Mouse (Mus musculus) kidney, postnatal 10 days (tissue): ENCODE measurements around the gene Adgrf5.
A peak's percentile ranks its signal among the peaks of the same experiment; 100 is the strongest.
"Not testable (repeated sequence)": the region's sequence is repeated elsewhere in the genome, so short reads cannot be mapped to it uniquely, and the experiment has no call there.

Source experiments
- DNase-seq: peaks from one replicate; pipeline ENCODE4 v3.0.0; 2021; ENCODE audit warnings: mixed read lengths

The Adgrf5 gene

DNA sequence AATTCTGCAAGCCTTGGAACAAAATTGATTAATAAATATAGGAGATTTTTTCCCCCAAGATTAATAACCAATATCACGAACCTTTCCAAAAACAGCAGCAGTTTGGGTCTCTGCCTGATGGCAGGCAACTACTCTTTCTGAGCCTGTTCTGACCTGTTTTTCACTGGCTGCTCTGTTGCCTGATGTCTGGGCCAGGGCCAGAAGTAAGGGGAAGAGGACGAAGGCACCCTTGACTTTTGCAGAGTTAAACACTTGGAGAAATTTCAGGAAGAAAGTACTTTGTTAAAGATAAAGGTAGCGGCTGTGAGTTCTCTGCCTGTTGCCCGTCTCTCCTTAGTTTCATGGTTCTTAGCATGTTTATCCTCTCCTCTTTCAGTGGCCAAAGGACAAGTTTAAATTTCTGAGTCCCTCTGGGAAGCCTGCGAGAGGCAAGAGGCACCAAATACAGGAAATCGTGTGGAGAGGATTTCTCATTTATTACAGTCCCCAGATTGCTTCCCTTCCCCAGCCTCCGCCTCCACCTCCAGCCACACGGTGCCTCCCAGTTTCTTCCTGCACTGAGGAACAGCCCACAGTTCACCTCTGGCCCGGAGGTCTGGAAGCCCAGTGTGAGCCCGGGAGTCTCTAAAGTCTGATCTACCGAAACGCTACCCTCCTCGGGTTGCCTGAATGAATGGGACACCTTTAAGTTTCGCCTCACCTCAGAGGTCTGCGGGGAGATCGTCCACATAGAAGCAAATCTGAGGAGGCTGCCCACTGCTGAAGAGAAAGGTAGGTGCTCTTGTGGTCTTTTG lies at the start of gene Adgrf5:
Gene Adgrf5 (plus strand): TSS at position 626 of the 794 bp plus-strand sequence.
- DNase-seq: peak; percentile 73

DNA sequence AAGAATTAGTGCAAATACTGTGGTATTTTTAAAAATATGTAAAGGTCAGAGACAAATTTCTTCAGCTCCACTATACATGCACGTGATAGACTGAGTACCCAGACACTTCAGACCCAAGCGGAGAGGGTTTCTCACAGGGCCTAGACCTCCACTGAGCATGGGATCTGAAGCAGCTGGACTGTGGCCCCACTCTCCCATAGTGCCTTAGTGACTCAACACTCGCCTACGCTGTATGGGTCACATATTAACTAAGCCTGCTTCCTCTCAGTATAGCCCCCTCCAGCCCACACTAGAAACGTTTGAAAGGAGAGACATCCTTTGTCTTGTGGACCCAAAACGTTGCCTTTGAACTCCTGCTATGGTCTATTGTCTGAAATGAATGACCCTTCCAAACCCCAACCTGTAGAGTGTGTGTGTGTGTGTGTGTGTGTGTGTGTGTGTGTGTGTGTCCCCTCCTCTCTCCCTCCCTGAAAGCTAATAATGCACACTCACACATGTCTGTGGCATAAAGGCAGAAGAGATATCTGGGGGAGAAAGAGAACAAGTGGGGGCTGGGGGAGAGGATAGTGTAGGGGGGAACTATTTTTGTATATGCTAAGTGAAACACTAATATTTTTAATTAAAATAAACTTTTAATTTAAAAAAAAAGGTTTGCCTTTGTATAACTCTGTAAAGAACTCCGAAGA lies 34.1 kb upstream of the Adgrf5 start:
- peak; percentile 33 for DNase-seq

DNA sequence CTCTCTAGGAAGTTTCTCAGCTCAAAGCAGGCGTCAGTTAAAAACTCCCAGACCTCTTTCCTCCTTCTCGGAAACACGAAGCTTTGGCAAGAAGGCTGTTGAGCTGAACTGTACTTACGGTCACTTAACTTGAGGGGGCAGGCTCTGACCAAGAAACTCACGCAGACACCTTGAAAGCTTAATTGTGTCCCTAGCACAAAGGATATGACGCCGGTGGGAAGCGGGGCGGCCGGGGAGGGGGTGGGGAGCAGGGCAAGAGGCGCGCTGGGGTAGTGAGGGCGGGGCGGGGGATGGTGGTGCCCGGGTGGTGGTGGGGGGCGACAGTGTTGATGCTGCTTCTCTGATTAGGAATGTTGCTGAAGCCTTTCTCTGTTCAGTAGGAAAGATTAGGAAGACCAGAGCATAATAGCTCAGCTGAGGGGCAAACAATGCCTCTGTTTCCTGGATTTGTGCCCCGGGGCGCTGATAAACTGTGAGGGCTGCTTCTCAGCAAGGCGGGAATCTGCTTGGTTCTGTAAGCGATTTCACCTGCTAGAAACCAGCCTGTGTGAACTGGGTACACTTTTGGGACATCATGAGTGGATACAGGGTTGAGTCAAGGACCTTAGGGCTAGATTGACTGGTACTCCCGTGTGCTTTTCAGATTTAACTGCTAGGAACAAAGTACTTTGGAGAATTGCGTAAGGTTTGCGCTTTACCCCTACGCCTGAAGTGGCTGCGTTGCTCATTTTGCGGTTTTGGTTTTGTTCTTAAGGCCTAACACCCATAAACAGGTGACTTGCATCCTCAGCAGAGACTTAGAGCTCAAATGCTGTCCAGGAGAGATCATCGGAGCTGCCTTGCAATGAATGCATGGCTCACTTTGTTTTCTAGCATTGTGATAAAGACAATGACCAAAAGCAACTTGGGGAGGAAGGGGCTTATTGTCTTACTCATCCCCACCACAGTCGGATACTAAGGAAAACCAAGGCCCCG lies 33.2 kb upstream of the Adgrf5 start:
- peak; percentile 80 for DNase-seq

DNA sequence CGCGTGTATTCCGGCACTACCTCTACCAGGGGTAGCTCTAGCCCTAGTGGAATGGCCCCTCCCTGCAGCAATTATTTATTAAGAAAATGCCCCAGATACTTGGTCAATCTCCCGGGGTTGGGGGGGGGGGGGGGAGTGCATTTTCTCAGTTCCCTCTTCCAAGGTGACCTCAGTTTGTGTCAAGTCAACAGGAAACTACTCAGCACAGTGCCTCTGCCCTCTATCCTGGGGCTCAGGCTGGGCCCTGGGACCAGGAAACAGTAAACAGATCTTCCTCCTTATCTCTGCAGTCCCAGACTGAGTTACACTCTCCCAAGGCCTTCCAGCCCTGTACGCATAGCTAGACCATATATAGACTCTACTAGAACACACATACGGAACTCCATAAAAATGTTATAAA lies 32.4 kb upstream of the Adgrf5 start:
- DNase-seq: no peak

DNA sequence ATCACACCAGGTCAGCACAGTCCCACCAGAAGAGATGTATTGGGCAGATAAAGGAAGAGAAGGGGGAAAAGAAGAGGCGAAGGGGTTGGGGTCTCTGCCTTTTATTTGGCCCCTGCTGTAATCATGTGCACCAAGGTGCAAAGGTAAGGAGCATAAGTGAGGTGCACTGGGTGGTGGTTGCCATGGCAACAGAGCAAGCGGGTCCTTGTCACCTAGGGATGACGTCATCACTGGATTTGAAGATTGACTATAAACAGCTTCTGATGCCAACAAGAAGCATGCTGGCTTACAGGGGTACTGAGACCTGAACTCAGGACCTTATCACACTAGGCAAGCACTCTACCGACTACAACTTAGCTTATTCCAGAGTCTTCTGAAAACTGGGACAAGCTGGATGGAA lies 31.0 kb upstream of the Adgrf5 start:
- DNase-seq: no peak

DNA sequence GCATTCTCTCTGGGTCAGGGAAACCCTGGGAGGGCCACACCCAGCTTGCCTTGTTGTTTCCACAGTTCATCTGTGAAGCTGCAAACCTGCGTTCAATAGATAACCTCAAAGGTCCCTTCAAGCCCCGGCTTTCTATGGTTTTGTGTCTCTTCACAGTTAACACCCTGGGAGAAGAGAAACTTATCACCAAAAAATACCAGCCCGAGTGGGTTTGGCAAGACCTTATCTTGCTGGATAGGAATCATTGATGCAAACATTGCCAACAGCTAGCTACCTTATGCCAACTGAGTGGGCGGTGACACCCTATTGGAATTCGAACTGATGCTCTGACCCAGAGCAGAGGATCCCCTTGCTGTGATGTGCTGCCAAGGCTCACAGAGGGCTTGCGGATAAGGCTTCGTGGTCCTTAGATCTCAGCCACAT lies 30.5 kb upstream of the Adgrf5 start:
- DNase-seq: no peak

DNA sequence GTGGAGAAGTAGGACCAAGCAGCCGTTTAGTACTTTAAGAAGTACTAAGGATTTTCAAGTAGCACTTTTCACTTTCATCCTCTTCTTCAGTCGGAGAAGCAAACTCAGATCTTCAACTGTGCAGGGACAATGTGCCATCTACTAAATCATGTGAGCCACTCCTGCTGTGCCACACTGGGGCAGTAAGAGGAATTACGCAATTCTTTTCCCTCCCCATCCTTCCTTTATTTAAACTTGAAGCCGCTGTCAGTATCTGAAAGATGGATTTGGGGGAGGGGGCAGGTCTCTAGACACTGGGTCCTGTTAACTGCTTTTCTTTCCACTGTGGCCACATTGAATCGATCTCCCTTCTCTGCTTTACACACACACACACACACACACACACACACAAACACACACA lies 27.6 kb upstream of the Adgrf5 start:
- DNase-seq: no peak

DNA sequence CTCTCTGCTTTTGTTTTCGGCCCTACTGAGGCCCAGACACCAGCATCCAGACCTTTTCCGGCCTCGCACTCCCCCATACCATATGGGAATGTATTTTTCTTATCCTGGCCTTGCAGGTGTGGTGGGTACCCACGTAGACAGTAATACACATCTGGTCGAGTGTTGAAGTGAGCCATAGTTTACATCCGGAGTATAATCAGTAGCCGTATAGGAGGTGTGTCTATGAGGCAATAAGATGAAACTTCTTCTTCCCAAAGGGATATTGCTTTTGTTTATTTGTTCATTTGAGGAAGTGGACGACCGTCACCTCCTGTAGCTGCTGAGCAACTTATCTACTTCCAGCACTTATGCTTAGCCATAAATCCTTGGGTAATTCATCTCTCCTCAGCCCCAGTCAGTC lies 26.2 kb upstream of the Adgrf5 start:
- DNase-seq: no peak

DNA sequence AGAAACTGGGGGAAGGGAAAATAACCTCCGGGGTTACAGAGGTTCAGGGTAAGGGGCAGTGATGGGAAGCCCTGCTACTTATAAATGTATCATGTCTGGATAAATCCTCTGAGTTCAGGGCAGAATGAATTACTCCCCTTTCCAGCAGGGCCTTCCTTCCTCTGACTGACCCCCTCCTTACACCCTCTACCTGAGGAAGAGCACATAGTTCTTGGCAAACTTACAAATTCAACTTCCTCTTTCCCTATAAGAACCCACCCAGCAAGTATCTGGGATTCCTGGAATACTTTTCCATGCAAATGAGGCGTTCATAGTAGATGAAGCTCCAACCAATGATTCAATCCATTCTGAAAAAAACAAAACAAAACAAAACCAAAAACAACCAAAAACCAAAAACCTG lies 22.6 kb upstream of the Adgrf5 start:
- DNase-seq: no peak

DNA sequence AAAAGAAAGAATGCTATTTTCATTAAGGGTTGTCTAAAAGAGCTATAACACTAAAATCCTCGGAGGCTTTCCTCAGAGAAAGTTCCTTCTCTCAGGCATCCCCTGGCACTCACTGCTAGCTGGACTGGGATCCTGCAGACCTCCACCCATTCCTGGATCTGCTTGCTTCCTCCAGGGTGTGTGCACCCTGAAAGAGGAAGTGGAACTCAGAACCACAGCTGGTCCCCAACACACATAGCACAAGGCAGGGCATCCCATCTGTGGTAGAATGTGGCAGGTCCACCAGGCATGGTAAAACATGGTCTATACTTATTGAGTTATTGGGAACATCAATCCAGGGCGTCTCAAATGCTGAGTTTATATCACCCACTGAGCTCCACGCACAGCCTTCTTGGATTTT lies 22.0 kb upstream of the Adgrf5 start:
- DNase-seq: no peak

DNA sequence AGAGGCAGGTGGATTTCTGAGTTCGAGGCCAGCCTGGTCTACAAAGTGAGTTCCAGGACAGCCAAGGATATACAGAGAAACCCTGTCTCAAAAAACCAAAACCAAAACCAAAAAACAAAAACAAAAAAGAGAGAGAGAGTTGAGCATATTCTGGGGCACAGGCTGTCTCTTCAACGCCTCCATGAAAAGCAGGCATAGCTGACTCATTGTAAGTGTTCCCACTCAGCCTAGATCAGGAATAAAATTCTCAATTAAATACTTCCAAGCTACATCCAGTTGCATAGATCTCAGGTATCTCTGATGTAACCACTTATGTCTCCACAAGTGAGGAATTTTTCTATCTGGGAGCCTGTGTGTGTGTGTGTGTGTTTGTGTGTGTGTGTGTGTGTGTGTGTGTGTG lies 13.8 kb upstream of the Adgrf5 start:
- DNase-seq: not testable (repeated sequence)

DNA sequence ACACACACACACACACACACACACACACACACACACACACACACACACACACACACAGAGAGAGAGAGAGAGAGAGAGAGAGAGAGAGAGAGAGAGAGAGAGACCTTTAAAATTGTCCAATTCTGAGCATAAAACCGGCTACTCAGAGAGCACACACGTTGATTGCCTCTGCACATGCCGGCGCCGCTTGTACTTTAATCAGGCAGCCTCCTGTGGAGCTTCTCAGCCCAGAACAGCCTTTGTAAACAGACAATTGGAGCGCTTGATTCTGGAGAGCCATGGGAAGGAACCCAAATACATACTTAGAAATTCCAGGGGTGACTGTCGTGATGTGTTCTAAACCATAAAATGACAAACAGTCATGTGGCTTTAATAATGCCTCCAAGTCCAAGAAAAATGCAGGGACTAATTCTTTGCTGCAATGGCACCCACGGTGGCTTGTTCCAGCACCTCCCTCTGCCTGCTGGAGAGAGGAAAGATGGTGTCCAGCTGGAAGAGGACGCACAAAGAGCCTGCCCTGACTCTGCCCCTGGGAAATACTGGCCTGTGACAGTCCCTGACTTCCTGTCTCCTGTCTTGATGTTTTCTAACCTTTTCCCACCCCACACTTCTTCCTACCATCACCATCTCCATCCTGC lies 2.2 kb upstream of the Adgrf5 start:
- DNase-seq: no peak

DNA sequence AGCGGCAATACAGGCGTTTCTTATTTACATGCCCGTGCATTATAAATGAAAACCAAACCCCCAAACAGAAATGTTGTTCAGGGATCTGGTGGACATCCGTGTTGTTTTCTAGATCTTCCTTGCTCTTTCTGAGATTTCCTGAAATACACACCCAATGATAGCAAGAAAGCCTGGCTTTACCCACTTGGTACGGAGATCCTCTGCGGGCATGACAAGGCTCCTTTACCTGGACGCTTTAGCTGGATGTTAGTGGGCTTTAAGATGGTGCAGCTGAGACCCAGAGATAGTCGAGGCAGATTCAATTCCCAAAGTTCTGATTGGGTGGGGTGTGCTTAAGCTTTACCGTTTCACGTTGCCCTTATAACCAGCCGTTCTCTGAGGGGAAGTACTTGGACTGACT lies 770 bp downstream of the Adgrf5 start:
- no peak for DNase-seq

DNA sequence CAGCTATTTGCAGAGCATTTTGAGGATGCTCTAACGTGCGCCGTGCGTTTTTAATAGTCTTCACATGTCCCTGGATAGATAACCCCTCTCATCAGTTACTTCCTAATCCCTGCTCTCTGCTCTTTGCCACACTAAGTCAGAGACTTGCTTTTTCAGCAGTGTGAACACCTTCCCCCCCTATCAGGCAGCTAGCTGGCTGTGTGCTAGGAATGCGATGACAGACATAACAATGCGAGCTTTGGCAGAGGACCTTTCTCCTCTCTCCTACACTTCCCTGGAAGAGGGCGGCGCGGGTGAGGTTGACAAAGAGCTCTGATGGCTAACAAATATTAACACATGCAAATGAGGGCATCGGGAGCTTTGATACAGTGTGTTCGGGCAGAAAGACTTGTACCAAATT lies 2.1 kb downstream of the Adgrf5 start:
- DNase-seq: peak; percentile 53

DNA sequence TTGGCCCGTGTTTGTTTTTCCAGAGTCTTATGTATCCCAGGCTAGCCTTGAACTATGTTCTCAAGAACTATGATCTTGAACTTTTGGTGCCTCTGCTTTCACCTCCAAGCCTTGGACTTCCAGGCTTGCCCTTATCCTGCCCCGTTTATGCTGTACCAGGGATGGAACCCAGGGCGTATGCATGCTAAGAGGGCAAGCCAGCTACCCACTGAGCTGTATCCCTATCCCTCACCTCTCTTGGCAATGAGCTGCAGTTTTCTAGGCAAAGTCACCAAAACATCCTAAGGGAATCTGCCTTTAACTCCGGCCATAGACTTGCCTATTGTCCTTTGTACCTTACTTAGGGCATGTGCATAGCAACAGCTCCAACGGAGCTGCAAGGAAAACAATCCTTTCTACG lies 2.6 kb downstream of the Adgrf5 start:
- no peak for DNase-seq

DNA sequence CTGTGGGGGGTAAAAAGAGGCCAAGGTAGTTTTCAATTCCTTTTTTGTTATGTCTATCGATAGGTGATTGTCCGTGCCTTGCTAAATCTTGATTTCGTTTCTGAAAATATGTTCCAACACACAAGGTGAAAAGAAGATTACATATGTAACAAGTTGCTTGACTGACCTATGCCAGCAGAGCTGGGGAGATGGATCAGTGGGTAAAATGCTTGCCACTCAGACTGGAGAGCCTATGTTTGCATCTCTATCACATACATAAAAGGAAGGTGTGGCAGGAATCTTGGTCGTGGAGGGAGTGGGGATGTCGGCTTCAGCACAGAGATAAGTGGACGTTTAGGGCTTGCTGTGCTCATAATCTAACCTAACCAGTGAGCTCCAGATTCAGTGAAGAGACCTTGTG lies 3.7 kb downstream of the Adgrf5 start:
- no peak for DNase-seq

DNA sequence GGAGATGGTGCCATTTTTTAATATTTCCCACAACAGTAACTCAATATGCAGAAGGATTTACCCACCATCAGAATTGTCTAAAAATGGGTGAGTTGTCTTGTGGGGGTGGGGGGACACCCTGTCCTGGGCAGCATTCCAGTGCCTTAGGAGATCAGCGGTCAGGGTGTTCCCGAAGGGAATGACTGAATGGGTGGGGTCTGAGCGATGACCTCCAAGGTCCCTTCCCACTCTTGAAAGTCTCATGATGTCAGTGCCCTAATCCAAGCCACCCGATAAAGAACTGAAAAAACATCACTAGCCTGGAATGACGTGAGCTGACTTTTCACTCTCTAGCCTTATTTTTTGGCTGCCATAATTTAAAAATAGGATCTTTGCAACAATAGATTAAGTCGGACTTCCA lies 5.0 kb downstream of the Adgrf5 start:
- DNase-seq: no peak

DNA sequence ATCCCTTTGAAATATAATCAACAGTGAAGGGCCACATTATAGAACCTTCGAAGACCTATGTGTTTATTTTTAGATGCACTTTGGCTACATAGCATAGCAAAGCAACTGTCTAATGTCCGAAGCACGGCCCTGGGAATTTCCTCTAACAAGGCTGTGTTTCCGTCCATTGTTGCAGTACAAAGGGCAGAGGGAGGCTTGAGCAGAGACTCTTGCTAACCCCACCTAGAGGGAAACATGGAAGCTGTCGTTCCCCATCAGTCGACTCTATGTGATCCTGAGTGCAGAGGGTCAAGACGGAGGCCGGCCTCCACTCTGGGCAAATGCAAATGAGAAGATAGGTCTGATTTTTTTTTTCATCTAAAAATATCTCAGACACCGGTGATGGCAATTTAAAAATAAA lies 6.2 kb downstream of the Adgrf5 start:
- DNase-seq: peak; percentile 59

DNA sequence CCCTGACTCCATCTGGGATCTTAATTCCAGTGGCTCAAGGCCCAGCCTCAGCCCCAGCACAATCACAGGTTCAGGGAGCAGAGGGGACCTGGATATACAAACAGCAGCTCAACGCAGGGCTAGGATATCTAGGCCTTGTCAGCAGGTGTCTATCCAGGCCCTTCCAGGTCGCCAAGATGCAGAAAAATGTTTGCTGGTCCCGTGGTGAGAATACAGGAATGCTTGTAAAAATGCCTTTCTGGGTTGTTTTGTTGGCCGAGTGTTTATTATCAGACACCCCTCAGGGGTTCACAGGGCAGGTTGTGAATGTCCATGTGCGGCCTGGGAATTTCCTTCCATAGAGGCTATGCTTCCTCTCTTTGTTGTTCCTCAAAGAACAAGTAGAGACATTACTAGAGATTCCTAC lies 7.9 kb downstream of the Adgrf5 start:
- peak; percentile 33 for DNase-seq

DNA sequence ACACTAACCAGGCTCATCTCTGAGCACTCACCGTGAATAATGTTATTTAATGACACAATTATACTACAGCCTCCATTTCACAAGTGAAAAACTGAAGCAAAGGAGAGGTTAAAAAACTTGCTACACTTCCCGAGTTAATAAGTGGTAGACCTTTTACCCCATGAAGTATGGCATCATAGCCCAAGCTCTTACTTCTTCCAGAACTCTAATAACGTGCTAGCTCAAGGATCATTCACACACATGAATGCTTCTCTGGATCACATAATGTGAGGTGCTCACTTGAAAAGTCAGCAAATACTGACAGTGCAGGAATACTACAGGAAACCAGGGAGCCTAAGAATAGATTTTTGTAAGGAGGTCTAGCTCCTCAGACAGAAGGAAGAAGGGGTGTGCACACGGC lies 12.4 kb downstream of the Adgrf5 start:
- DNase-seq: no peak

DNA sequence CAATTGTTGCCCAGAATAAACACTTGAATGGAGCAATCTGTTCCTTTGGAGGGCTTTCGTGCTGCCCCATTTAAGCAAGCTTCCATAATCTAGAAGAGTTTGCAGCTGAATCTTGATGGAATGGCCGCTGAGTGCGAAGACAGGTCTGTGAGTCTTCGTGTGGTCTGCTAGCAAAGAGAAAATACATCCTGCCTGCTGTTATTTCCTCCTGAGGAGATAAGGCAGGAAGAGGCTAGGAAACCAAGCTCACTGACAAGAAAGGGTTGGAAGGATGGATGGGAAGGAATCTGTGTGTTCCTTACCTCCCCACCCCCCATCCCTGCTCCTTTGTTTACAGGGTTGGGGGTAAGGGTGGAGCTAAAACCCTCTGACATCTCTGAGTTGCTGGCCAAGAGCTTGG lies 13.8 kb downstream of the Adgrf5 start:
- no peak for DNase-seq

DNA sequence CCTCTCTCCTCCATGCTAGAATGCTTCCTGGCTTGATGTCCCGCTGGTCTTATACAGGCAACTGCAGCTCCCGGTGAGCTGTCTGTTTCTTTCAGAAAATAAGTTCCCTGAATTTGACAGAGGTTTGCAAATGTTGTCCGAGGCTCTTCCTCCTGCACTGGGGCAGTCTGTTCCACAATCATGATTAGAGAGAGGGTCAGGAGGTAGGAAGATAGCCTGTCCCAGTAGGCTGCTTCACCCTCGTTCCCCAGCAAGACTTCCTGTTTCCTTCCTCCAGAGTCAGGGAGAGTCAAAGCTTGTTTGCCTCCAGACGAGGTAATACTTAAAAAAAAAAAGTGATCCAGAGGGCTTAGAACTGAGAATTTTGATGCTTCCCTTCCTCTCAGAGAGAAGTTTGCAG lies 16.3 kb downstream of the Adgrf5 start:
- DNase-seq: peak; percentile 25

DNA sequence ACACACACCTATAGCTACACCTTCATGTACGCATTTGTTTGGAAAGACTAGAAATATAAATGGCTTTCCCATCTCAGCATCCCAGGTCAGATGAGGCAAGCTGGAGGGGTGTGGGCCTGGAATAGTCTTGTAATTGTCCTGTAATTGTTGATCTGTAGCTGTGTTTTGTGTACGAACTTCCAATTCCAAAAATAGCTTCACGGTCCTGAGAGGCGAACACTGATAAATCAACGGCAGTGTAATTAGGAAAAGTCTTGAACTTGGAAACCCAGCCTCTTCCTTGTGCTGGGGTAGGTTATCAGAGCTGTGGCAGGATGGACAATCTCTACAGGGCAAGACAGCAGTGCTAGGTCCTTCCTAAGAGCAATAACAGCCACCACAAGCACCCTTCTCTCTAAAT lies 18.5 kb downstream of the Adgrf5 start:
- DNase-seq: no peak
